ENCODE assay signal across 10 mouse cellular contexts in the genomic region with DNA sequence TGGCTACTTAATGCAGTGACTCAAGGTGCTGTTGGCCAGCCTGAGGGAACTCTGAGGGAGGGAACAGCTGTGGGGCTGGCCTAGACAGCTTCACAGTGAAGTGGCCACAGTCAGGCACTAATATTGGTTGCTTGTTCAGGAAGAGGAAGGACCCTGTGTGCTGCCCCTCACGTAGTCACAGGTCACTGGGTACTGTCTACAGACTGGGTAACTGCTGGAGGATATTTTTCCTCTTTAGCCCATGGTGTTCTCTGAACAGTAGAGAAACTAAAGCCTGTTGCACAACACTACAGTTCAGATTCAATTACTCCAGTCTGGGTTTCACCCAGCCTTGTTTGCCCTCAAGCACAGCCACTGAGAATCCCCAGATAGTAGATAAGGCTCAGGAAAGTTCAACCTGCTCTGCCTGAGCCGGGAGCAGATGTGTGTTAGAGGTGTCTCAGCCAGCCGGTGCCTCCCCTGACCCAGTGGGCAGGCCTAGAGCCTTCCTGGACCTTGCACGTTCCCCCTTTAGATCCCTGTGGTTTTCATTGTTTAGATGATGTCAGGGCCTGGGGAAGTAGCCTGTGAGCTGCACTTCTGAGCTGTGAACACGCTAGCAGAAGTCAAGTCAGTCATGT. TPM values are rescaled to one million over a fixed set of nuclear protein-coding genes. Genes with fewer than 3 reads are reported as not detected.
A peak's percentile ranks its signal among the peaks of the same experiment; 100 is the strongest.
DNase-seq lines count a peak whose midpoint lies in the region; ATAC-seq and TF ChIP-seq lines count a peak whose summit lies in the region.
"Had no signal": no experiment of that assay in that cellular context is flagged by ENCODE, and none has a peak within 500 bp of the region (broad histone marks: within the 10 kb centered on the region; RNA-seq: fewer than 3 reads in every experiment).

No protein-coding gene starts in this region.

- no peaks in the 10 kb centered on the region for H3K36me3 ChIP-seq in lung, postnatal 0 days (ENCODE audit: insufficient read depth, low read length)
- H3K36me3 ChIP-seq in liver, adult 2 months (ENCODE audit: control insufficient read depth, insufficient read depth, low read length): no peaks in the 10 kb centered on the region
- H3K36me3 ChIP-seq in stomach, embryonic 16.5 days (ENCODE audit: control insufficient read depth, insufficient read depth, low read length): no peaks in the 10 kb centered on the region

- peak; percentile 69 for ATAC-seq in lung, postnatal 0 days
- ATAC-seq in stomach, embryonic 16.5 days (ENCODE audit: insufficient read depth, low FRiP score): peak; percentile 73; the same call in 1 of the 2 replicates

- peak; percentile 33 for DNase-seq in lung, postnatal 0 days (ENCODE audit: low spot score)
- DNase-seq in lung, adult 18-20 months: no peak
- DNase-seq in liver, adult 2 months (ENCODE audit: extremely low read depth, low read depth, low spot score): peak; percentile 85
- no peak for DNase-seq in right cerebral cortex, adult 2 months (ENCODE audit: low spot score in 2 of 2)
- no peak for DNase-seq in ovary, adult 18-20 months (ENCODE audit: low spot score)
- DNase-seq: heart, adult 11 months; left cerebral cortex, postnatal 4 days; lung, postnatal 4 days had no signal

- H3K4me2 ChIP-seq in lung, postnatal 0 days (replicated peaks; ENCODE audit: low read depth, low read length): no peak overlapping the region
- no peak overlapping the region for H3K4me2 ChIP-seq in stomach, embryonic 16.5 days (ENCODE audit: low read depth, low read length)

- no peak for TF ChIP-seq CTCF in lung, postnatal 0 days (IDR thresholded peaks at IDR 0.05)
- no peak for TF ChIP-seq CTCF in bone marrow macrophage, adult 2 months (IDR thresholded peaks at IDR 0.05; ENCODE audit: low read depth, low read length)
- TF ChIP-seq CTCF in liver, adult 2 months (IDR thresholded peaks at IDR 0.05; ENCODE audit: low read depth, low read length): no peak

- no peak for TF ChIP-seq POLR2A in bone marrow macrophage, adult 2 months (IDR thresholded peaks at IDR 0.05; ENCODE audit: borderline replicate concordance, low read depth, low read length)
- TF ChIP-seq POLR2A in liver, adult 2 months (IDR thresholded peaks at IDR 0.05; ENCODE audit: extremely low read depth, insufficient read depth, low read length): no peak

- H3K9ac ChIP-seq in lung, postnatal 0 days (replicated peaks; ENCODE audit: low read depth): no peak overlapping the region
- no peak overlapping the region for H3K9ac ChIP-seq in liver, adult 2 months (ENCODE audit: low read depth, low read length)
- no peak overlapping the region for H3K9ac ChIP-seq in stomach, embryonic 16.5 days (ENCODE audit: low read length)

- H3K79me2 ChIP-seq in liver, adult 2 months (ENCODE audit: control insufficient read depth, insufficient read depth, low read length): no peaks in the 10 kb centered on the region

- TF ChIP-seq EP300 in lung, postnatal 0 days (IDR thresholded peaks at IDR 0.05): no peak

- 27% methylated on average over 5 of the region's 5 CpGs for WGBS in lung, postnatal 0 days
- WGBS in liver, adult 2 months: 22% methylated on average over 5 of the region's 5 CpGs
- WGBS in stomach, embryonic 16.5 days: 50% methylated on average over 5 of the region's 5 CpGs

- H3K9me3 ChIP-seq in lung, postnatal 0 days (ENCODE audit: low read length): no peaks in the 10 kb centered on the region
- no peaks in the 10 kb centered on the region for H3K9me3 ChIP-seq in stomach, embryonic 16.5 days (replicated peaks; ENCODE audit: control insufficient read depth, low read length)

- H3K4me3 ChIP-seq in lung, postnatal 0 days (ENCODE audit: low read depth, low read length): no peak overlapping the region
- no peak overlapping the region for H3K4me3 ChIP-seq in bone marrow macrophage, adult 2 months (ENCODE audit: insufficient read depth, low read length)
- H3K4me3 ChIP-seq in liver, adult 2 months (ENCODE audit: insufficient read depth, low read depth, low read length): no peak overlapping the region
- no peak overlapping the region for H3K4me3 ChIP-seq in stomach, embryonic 16.5 days (replicated peaks; ENCODE audit: low read length)

- H3K4me1 ChIP-seq in lung, postnatal 0 days (ENCODE audit: insufficient read depth, low read depth, low read length): peaks cover 8% of the 10 kb centered on the region; the same call in 1 of the 2 replicates
- peaks cover 32% of the 10 kb centered on the region for H3K4me1 ChIP-seq in bone marrow macrophage, adult 2 months (ENCODE audit: control insufficient read depth, insufficient read depth, low read length)
- peaks cover 22% of the 10 kb centered on the region for H3K4me1 ChIP-seq in liver, adult 2 months (ENCODE audit: control insufficient read depth, insufficient read depth, low read length)
- H3K4me1 ChIP-seq in stomach, embryonic 16.5 days (ENCODE audit: control insufficient read depth, insufficient read depth, low read length): peaks cover 9% of the 10 kb centered on the region

- H3K27ac ChIP-seq in lung, postnatal 0 days (ENCODE audit: low read length): peak overlapping the region; percentile 59
- H3K27ac ChIP-seq in bone marrow macrophage, adult 2 months (ENCODE audit: insufficient read depth, low read depth, low read length): peak overlapping the region; percentile 75
- H3K27ac ChIP-seq in liver, adult 2 months (replicated peaks; ENCODE audit: insufficient read depth, low read depth, low read length): peak overlapping the region; percentile 63
- peak overlapping the region; percentile 42 for H3K27ac ChIP-seq in stomach, embryonic 16.5 days (ENCODE audit: low read length)

- H3K27me3 ChIP-seq in lung, postnatal 0 days (replicated peaks; ENCODE audit: insufficient read depth, low read length): no peaks in the 10 kb centered on the region
- no peaks in the 10 kb centered on the region for H3K27me3 ChIP-seq in liver, adult 2 months (ENCODE audit: control insufficient read depth, insufficient read depth, low read length)
- no peaks in the 10 kb centered on the region for H3K27me3 ChIP-seq in stomach, embryonic 16.5 days (ENCODE audit: control insufficient read depth, insufficient read depth, low read length)

RNA-seq across cellular contexts. Expression of a gene that starts 48.6 kb away (rescaled TPM):
- 3.8 TPM in 2 replicates for polyA plus RNA-seq in lung, postnatal 0 days (2015; fragmentation: Nextera tagmentation; extraction: Ambion mirVana)
- polyA plus RNA-seq in bone marrow macrophage, adult 2 months (2012; ENCODE audit: insufficient read depth, insufficient read length, missing spikeins): 1.6 TPM in 2 replicates
- total RNA-seq in liver, adult 2 months (2014; rRNA removed): 7.9 and 8.9 TPM in 2 replicates
- 5.7 and 5.9 TPM in 2 replicates for polyA plus RNA-seq in liver, adult 2 months (2012; rRNA removed)
- polyA plus RNA-seq in stomach, embryonic 16.5 days (2015; fragmentation: Nextera tagmentation; extraction: Ambion mirVana): 2.8 and 3.9 TPM in 2 replicates

Comparison
In these comparisons a context has a peak if more than half of its experiments do, and no peak if none do; other contexts are left out.
1. DNase-seq: peak in lung, postnatal 0 days (single experiment) and liver, adult 2 months (single experiment); none in lung, adult 18-20 months (0 of 2), right cerebral cortex, adult 2 months (0 of 2) and ovary, adult 18-20 months (single experiment).
2. Peak in every context shown above with its lines, with median percentiles within 50 percentile points of each other: H3K27ac ChIP-seq.